Mouse (Mus musculus) megakaryocyte, embryonic 14.5 days (primary cell): ENCODE results near the gene Clpp. TPM values are rescaled to one million over a fixed set of nuclear protein-coding genes. Genes with fewer than 3 reads are reported as not detected.

ENCODE experiments used
- H3K27me3 ChIP-seq: replicated peaks from 2 replicates; pipeline ENCODE3; 2012; ENCODE audit warnings: inconsistent platforms
- H3K36me3 ChIP-seq: replicated peaks from 2 replicates; pipeline ENCODE3; 2012; ENCODE audit warnings: low read length, inconsistent platforms, mixed read lengths
- H3K4me1 ChIP-seq: 2 replicates; pipeline ENCODE4 v1.6.1; 2012; ENCODE audit warnings: inconsistent platforms
- H3K4me3 ChIP-seq: replicated peaks from 2 replicates; pipeline ENCODE3; 2012; ENCODE audit warnings: moderate library complexity, mild to moderate bottlenecking, inconsistent platforms
- H3K9me3 ChIP-seq: 2 replicates; pipeline ENCODE4 v1.6.1; 2012; ENCODE audit warnings: inconsistent platforms
- FLI1 ChIP-seq: IDR thresholded peaks from 2 replicates; pipeline ENCODE4 v1.6.1; 2012; ENCODE audit warnings: low read length, inconsistent platforms, mixed read lengths
- GATA1 ChIP-seq: IDR thresholded peaks from 3 replicates; pipeline ENCODE4 v1.6.1; 2012; ENCODE audit warnings: mixed read lengths, low read length, inconsistent platforms, borderline replicate concordance
- polyA plus RNA-seq: library from polyadenylated mRNA; stranded (reverse); fragments of >175 nt; gene quantifications from 2 replicates; pipeline ENCODE4 v1.2.3, GENCODE M21; 2012; ENCODE audit warnings: low replicate concordance; ENCODE audit not compliant: insufficient read depth

Gene Clpp
- polyA plus RNA-seq, 1 experiment: 177 TPM

GRCm38 (mm10) chr17:57027471-57027870 lies 37.4 kb downstream of the Clpp start:
- peaks cover 67% of the 10 kb centered on the region for H3K36me3 ChIP-seq
- no peaks in the 10 kb centered on the region for H3K9me3 ChIP-seq
- H3K4me1 ChIP-seq: peaks cover 59% of the 10 kb centered on the region

DNA sequence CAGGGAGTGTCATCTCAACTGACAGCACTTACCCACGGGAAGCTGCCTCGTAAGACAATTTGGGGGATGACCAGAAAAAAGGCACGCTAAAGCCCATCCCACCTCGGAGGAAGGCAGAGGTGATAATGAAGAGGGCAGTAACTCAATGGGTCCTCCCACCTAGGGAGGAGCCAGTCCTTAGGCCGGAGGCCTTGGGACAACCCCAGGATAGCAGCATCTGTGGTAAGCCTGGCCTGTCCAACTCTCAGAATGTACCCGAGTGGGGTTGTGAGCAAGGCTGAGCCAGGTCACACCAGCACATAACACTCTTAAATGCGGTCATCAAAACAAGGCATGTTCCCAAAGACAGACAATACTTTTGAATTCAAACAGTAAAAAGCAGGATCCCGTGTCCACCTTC lies 39.6 kb downstream of the Clpp start:
- Histone ChIP-seq H3K9me3 (no peaks in the 10 kb centered on the region), H3K27me3 (no peaks in the 10 kb centered on the region), H3K4me1 (peaks cover 51% of the 10 kb centered on the region), H3K36me3 (peaks cover 44% of the 10 kb centered on the region), H3K4me3 (peak overlapping the region; percentile 94)
- TF ChIP-seq GATA1 (no peak), FLI1 (no peak)

More at GRCm38 (mm10) chr17:57027471-57027870, 37.4 kb downstream of the Clpp start:
- TF ChIP-seq GATA1 (no peak), FLI1 (no peak)
- Histone ChIP-seq H3K4me3 (no peak overlapping the region), H3K27me3 (no peaks in the 10 kb centered on the region)

DNA sequence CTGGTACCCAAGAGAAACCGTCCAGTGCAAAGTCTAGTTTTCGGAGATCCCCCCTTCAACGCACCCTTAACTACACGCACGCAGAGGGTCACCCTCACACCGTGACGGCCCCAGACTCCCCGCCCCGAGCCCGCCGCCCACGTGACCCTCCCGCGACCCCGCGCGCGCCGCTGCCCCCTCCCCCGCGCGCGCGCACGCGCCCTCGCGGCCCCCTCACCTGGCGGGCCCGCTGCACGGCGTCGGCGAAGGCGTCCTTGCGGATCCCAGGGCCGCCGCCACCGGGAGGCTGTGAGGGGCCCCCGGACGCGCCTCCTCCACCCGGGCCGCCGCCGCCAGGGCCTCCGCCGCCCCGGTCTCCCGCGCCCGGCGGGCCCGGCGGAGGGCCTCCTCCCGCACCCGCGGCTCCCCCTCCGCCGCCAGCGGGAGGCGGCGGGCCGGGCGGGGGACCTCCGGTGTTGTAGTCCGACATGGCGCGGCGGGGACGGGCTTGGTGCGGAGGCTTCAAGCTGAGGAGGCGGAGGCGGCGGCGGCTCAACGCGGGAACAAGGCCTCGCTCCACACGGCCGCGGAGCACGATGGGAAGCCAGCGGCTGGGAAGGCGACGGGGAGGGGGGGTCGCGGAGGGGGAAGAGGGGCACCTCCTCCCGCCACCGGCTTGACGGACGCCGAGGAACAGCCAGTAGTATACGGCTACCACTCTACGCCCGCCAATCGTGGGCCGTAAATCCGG lies 41.0 kb downstream of the Clpp start, which contains the start of gene Khsrp:
Gene Khsrp, minus strand, starts transcription at position 592 of the 730 bp plus-strand sequence.
- TF ChIP-seq GATA1 (no peak), FLI1 (no peak)

DNA sequence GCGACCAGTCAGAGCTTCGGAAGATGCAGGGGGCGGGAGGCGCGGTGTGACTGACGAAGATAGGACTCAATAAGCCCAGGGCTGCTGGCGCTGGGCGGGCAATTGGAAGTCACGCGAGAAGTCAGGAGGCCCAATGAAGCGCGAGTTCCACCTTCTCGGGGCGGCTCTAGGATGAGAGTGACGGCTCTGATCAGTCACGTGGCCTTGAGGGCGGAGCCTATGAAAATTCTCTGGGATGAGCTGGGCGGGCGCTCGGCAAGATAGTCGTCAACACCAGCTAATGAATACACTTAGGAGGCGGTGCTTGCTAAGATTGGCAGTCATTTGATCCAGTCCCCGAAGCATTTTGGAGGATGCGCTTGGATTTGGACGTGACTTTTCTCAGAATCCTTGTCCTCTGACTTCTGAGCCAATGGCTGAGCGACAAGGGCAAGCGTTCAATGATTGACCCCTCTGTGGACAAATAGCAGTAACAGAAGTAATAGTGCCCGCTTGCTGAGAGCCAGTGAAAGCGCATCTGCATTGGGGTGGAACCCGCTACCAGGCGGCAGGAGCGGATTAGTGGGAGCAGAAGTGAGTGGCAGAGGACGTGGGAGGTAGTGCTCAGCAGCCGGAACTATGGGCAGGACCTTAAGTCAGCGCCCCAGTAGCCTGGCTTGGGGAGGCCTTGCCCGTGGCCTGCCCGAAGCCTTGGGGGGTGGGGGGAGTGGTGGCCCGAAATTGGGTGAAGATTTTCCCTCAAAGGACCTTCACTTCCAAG lies 41.7 kb downstream of the Clpp start:
- TF ChIP-seq FLI1 (no peak), GATA1 (0 out of 3 replicates have a peak, but pooled peaks have one; percentile 36)
- H3K4me3 ChIP-seq: peak overlapping the region; percentile 94
- no peaks in the 10 kb centered on the region for H3K27me3 ChIP-seq
- H3K4me1 ChIP-seq: peaks cover 42% of the 10 kb centered on the region
- H3K9me3 ChIP-seq: no peaks in the 10 kb centered on the region
- peaks cover 23% of the 10 kb centered on the region for H3K36me3 ChIP-seq

More for the DNA sequence above, 41.0 kb downstream of the Clpp start, which contains the start of gene Khsrp:
- Histone ChIP-seq H3K4me1 (peaks cover 42% of the 10 kb centered on the region), H3K27me3 (no peaks in the 10 kb centered on the region), H3K9me3 (no peaks in the 10 kb centered on the region), H3K36me3 (peaks cover 30% of the 10 kb centered on the region), H3K4me3 (peak within 1 kb of the TSS; percentile 94)

DNA sequence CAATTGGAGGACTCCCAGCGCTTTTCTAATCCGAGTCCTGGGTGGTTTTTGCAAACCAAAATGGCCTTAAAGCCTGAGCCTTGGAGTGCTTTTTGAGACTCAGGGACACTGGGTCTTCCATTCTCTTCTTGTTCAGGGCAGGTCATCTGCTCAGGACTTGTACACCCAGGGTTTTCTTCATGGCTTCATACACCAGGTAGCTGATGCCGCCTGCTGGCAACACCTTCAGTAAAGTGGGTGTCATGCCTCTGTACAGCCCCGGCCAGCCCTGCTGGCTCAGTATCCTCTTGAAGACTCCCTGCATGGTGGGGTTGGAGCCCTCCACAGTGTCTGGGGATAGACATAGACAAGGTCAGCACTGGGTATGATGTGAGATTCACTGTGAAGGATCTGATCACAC lies 42.7 kb downstream of the Clpp start:
- Histone ChIP-seq H3K9me3 (no peaks in the 10 kb centered on the region), H3K4me1 (peaks cover 37% of the 10 kb centered on the region), H3K36me3 (peaks cover 13% of the 10 kb centered on the region), H3K27me3 (no peaks in the 10 kb centered on the region), H3K4me3 (no peak overlapping the region)
- no peak for TF ChIP-seq GATA1
- TF ChIP-seq FLI1: no peak

- TF ChIP-seq FLI1 (no peak), GATA1 (no peak)
- Histone ChIP-seq H3K36me3 (no peaks in the 10 kb centered on the region), H3K4me1 (peaks cover 30% of the 10 kb centered on the region), H3K27me3 (peaks cover 22% of the 10 kb centered on the region), H3K9me3 (peaks cover 3% of the 10 kb centered on the region; the same call in 1 of the 2 replicates), H3K4me3 (no peak overlapping the region)
Observed at GRCm38 (mm10) chr17:57038978-57039377, 48.9 kb downstream of the Clpp start.

GRCm38 (mm10) chr17:57041554-57041953 lies 51.4 kb downstream of the Clpp start, which contains the start of gene Slc25a41:
TSS of gene Slc25a41 (minus strand) at chr17:57041654.
- Histone ChIP-seq H3K9me3 (peaks cover 3% of the 10 kb centered on the region; the same call in 1 of the 2 replicates), H3K27me3 (peaks cover 36% of the 10 kb centered on the region), H3K36me3 (no peaks in the 10 kb centered on the region), H3K4me3 (no peak within 1 kb of the TSS), H3K4me1 (peaks cover 30% of the 10 kb centered on the region)
- no peak for TF ChIP-seq FLI1
- no peak for TF ChIP-seq GATA1

Other genes starting within 250 kb of the Clpp start
- 2.0 TPM in 1 of 2 replicates, not detected in the other for gene Nrtn, start 232.8 kb upstream of the Clpp start, polyA plus RNA-seq
- gene Dus3l, start 225.5 kb upstream of the Clpp start, polyA plus RNA-seq: 29.8 and 33.0 TPM in 2 replicates
- 2.8 and 12.2 TPM in 2 replicates for gene Prr22, start 220.1 kb upstream of the Clpp start, polyA plus RNA-seq
- 0.51 and 1.4 TPM in 2 replicates for gene Rfx2, start 159.3 kb upstream of the Clpp start, polyA plus RNA-seq
- gene Acsbg2, start 115.9 kb upstream of the Clpp start, polyA plus RNA-seq: not detected in 2 replicates
- gene 1700061G19Rik, start 114.8 kb upstream of the Clpp start, polyA plus RNA-seq: 0.36 TPM in 1 of 2 replicates, not detected in the other
- gene Mllt1, start 54.9 kb upstream of the Clpp start, polyA plus RNA-seq: 43.2 and 95.7 TPM in 2 replicates
- gene Acer1, start 8.2 kb upstream of the Clpp start, polyA plus RNA-seq: not detected in 2 replicates
- 20.4 and 32.6 TPM in 2 replicates for gene Alkbh7, start 7.0 kb downstream of the Clpp start, polyA plus RNA-seq
- 0.63 TPM in 1 of 2 replicates, not detected in the other for gene Pspn, start 9.7 kb downstream of the Clpp start, polyA plus RNA-seq
- 61.0 and 154 TPM in 2 replicates for gene Gtf2f1, start 21.0 kb downstream of the Clpp start, polyA plus RNA-seq
- gene Gm17949, start 21.2 kb downstream of the Clpp start, polyA plus RNA-seq: 0.08 TPM in 1 of 2 replicates, not detected in the other
- gene Khsrp, start 41.2 kb downstream of the Clpp start, polyA plus RNA-seq: 202 and 511 TPM in 2 replicates
- gene Slc25a41, start 51.3 kb downstream of the Clpp start, polyA plus RNA-seq: not detected in 2 replicates
- gene Crb3, start 68.8 kb downstream of the Clpp start, polyA plus RNA-seq: 0.11 TPM in 1 of 2 replicates, not detected in the other
- 0.49 and 6.1 TPM in 2 replicates for gene Slc25a23, start 69.6 kb downstream of the Clpp start, polyA plus RNA-seq
- 15.6 and 31.6 TPM in 2 replicates for gene Dennd1c, start 88.2 kb downstream of the Clpp start, polyA plus RNA-seq
- 1.4 and 1.5 TPM in 2 replicates for gene Tubb4a, start 97.5 kb downstream of the Clpp start, polyA plus RNA-seq
- gene Tnfsf9, start 115.0 kb downstream of the Clpp start, polyA plus RNA-seq: 3.3 and 4.6 TPM in 2 replicates
- gene Cd70, start 159.5 kb downstream of the Clpp start, polyA plus RNA-seq: not detected in 2 replicates
- gene Tnfsf14, start 203.9 kb downstream of the Clpp start, polyA plus RNA-seq: 49.5 and 144 TPM in 2 replicates
- gene C3, start 237.8 kb downstream of the Clpp start, polyA plus RNA-seq: 0.52 and 16.6 TPM in 2 replicates